Mouse (Mus musculus) heart, adult 10 weeks (tissue): Measurements from ENCODE around the gene Lmtk2. TPM values are rescaled to one million over a fixed set of nuclear protein-coding genes. Genes with fewer than 3 reads are reported as not detected.

Experiments used
- polyA plus RNA-seq: library from polyadenylated mRNA; stranded (reverse); fragments of 350-450 nt; fragmentation: Illumina TruSeq; extraction: RNeasy Lipid Tissue Mini Kit (QIAGEN cat#74804); gene quantifications from one replicate; pipeline ENCODE4 v1.2.3, GENCODE M21; 2014; ENCODE audit warnings: low read depth, low replicate concordance

The Lmtk2 gene
- 14.1 TPM for polyA plus RNA-seq

DNA sequence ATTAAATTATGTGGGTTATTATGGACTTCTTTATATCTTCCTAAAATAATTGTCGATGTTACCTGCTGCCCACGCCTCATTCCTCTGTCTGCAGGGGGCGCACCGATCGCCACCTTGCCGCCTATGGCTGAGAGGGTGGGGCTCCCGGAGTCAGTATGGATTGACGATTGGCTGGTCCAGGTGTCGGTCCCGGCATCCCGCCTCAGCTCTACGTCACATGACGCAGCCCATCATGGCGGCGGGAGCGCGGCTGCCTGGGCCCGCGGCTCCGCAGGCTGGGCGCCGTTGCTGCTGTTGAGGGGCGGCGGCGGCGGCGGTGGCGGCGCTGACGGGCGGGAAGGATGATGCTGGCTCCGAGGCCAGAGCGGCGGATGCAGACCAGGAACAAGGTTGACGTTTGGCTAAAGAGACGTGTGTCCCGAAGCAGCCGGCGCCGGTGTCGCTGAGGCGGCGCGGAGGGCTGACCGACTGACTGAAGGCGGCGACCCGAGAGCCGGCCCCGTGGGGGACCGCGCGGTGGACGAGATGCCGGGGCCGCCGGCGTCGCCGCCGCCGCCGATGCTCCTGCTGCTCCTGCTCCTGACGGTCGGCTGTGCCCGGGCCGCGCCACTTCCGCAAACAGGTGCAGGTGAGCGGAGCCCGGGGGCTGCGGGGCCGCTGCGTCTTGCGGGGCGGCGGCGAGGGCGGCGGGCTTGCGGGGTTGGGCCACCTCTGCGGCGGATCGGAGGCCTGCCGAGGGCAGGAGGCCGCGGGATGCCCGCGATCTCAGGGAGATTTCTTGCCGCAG, at the start of gene Lmtk2:
Gene Lmtk2, plus strand, starts transcription at position 288 of the 787 bp plus-strand sequence.

DNA sequence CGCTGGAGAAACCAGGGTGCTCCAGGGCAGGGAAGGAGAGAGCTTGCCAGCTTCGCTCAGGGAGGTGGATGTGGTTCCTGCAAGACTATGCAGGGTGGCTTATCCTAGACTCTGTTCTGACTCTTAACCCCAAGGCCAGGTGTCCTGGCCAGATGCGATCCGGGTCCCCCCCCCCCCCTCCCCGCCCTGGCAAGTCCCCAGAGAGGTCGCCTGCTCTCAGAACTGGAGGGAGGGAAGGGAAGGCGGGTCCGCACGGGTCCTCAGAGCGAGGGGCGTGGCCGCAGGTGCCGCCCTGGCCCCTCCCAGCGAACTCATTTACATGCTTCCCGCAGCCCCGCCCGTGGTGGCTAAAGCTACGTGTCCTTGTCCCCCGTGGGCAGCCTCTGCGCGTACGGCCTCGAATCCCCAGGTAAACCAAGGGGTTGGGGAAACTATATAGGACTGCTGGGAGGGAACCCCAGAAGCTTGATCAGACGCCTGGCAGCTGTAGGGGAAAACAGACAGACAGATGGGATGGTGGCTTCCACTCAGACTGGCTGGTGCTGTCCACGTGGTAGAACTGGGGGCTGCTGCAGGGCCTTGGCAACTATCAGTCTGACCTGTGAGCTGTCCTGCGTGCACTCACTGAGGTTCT, 89.8 kb downstream of the Lmtk2 start, which contains the start of gene Bhlha15:
Gene Bhlha15, plus strand, starts transcription at position 337 of the 634 bp plus-strand sequence.

DNA sequence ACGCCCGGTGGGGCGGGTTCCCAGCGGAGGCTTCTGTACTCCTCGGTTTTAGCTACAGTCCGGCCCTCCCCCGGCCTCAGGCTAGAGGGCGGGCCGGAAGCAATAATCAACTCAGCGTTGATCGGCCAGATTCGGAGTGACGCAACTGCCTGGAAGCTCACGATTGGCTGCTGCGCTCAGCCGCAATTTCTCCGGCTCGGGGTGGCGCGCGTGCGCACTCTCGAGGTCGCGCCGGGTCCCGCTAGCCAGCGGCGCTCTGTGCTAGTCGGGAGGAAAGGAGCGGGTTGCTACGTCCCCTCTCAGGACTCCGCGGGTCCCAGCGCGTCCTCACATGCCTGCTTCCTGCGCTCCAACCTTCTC, 123.2 kb downstream of the Lmtk2 start, which contains the start of gene Tecpr1:
Gene Tecpr1, minus strand, starts transcription at position 113 of the 360 bp plus-strand sequence.

Other genes starting within 250 kb of the Lmtk2 start
- gene Ankrd61, start 202.8 kb upstream of the Lmtk2 start, polyA plus RNA-seq, result not detected
- 38.9 TPM for gene Aimp2, start 190.6 kb upstream of the Lmtk2 start, polyA plus RNA-seq
- gene Pms2, start 190.5 kb upstream of the Lmtk2 start, polyA plus RNA-seq, result 2.6 TPM
- gene Gm42421, start 172.3 kb upstream of the Lmtk2 start, polyA plus RNA-seq, result not detected
- gene Rsph10b, start 167.4 kb upstream of the Lmtk2 start, polyA plus RNA-seq, result not detected
- gene Ccz1, start 85.6 kb upstream of the Lmtk2 start, polyA plus RNA-seq, result 39.1 TPM
- not detected for gene Ocm, start 73.8 kb upstream of the Lmtk2 start, polyA plus RNA-seq
- gene Bhlha15, start 89.8 kb downstream of the Lmtk2 start, polyA plus RNA-seq, result not detected
- 27.0 TPM for gene Tecpr1, start 123.2 kb downstream of the Lmtk2 start, polyA plus RNA-seq
- gene Bri3, start 144.0 kb downstream of the Lmtk2 start, polyA plus RNA-seq, result 231 TPM